Mouse (Mus musculus): ENCODE data around the gene Phactr3.

Gene Phactr3

DNA sequence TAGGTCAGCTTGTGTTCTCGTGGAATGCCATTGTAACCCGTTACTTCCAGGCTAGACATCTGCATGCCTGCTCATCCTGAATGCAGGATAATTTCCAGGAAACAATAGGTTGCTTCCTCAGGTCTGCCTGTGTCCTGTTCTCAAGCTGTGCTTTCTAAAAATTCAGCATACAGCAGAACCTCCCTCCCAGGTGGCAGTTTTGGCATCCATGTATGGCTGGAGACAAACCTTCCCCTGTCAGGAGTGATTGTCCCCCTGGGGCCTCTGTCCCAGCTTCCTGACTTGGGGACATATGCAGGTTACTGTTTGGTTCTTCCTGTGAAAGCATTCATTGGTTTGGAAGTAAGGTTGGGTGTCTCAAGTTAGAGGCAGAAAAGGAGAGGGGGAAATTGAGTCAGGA is 74.7 kb downstream of the Phactr3 start:
- no peak for DNase-seq (ENCODE audit: low read depth, low spot score)

DNA sequence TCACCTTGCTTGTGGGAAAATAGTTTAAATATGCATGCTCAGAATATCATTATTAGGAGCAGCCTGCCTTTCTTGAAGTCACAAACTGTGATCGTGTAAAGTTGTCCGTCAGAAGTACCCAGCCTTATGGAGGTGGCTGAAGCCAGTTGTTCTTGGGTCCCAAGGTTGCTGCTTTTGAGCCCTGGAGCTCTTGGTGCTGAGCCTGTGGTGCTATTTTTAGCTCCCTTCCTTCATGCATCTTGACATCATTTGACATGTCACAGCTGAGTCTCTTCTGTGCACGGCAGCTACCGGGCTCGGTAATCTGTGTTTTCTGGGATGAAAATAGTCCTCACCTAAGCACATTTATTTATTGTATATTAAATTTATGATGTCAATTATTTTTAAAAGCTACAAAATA is 76.1 kb downstream of the Phactr3 start:
- DNase-seq (ENCODE audit: low read depth, low spot score) = no peak

DNA sequence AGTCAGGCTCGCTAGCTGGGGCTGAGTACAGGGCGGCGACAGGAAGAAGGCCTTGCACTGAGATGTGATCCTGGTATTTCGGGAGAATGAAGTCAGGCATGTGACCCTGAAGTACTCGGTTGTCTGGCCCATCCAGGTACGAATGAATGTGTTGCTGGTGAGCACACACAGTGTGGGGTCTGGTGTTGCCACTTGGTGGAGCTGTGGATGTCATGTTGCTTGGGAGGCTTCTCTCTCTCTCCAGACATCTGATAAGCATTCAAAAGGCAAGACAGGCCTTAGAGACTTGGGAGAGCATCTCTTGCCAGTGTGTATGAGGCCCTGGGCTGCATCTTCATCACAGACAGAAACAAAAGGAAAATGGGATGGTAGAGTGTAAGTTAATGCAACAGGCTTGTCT is 77.3 kb downstream of the Phactr3 start:
- DNase-seq (ENCODE audit: low read depth, low spot score) = no peak

DNA sequence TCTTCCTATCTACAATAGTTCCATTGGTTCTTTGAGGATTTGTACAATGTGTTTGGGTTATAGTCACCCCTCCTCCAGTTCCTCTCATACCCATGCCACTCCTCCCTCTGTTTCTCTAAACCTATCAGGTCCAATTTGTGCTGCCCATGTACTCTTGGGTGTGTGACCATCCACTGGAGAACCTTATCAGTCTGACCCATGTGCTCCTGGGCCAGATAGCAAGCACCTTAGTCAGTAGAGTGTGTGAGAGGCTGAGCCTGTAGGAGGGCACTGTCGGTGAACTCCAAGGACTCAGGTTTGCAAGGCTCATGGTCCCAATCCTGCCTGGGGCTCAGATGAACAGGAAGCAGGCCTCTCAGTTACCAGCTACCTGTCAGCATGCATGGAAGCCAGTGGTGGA is 78.8 kb downstream of the Phactr3 start:
- no peak for DNase-seq (ENCODE audit: low read depth, low spot score)

DNA sequence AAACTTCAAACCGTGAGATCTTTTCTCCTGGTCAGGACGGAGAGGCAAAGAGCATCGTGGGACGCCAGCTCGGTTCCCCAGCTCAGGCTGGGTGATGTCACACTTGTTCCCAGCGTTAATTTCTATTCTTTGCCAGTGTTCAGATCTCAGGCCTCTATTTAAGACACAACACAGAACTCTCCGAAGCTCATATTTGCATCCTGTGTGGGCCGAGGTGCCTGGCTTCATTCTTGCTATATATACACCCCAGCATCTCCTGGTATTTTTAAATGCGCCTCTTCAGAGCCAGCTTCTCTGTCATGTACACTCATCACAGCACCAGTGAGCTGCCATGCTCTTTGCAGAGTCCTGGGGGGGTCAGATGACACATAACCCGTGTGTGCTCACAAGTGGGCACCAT is 85.7 kb downstream of the Phactr3 start:
- no peak for DNase-seq (ENCODE audit: low read depth, low spot score)

DNA sequence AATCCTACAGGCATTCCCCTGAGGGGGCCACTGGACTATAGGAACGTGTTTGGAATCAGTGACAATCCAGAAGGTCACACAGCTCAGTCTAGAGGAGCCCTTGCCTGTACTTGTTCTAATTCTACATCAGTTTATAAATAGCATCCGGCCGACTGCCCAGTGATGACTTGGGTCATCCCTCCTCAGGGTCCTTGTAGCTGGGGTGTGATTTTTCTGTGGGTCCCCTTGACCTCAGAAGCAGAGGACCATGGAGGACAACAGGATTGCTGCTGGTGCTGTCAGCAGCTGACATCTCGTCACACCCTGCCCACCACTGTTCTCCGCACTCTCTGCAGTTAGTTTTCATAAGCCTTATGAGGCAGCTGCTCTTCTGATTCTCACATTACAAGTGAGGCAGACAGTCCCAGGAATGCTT is 89.4 kb downstream of the Phactr3 start:
- DNase-seq (ENCODE audit: low read depth, low spot score) = no peak

DNA sequence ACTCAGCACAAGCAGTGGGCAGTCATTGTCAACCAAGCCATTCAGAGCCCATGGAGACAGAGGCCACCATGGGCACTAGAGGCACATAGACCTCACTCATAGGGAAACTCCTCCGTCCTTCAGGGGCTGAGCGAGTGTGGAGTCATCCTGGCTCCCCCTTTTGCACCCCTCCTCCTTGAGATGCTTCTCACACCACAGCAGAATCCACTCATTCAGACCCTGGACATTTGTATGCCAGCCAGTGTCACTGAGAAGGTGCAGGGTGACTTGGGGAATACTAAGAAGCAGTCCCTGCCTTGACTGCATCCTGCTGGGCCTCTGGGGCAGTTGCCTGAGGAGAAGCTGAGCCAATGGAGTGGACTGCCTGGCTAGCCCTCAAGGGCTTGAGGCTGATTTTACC is 95.1 kb downstream of the Phactr3 start:
- DNase-seq (ENCODE audit: low read depth, low spot score) = no peak

DNA sequence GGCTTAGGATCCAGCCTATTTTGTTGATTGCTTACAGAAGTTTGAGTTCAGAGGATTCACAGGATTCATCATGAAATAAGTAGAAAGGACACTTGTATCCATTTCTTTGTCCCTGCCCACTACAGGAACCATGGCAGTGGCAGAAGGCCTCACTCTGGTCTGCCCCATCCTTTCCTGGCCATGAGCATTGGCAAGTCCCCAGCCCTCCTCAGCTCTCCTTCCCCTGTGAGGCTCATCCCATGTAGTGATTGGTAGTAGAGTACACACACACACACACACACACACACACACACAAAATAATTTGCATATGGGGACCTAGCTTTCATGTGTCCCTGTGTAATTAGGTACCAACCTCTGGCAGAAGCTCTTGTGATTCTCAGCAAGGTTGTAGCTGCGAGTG is 95.8 kb downstream of the Phactr3 start:
- no peak for DNase-seq (ENCODE audit: low read depth, low spot score)

DNA sequence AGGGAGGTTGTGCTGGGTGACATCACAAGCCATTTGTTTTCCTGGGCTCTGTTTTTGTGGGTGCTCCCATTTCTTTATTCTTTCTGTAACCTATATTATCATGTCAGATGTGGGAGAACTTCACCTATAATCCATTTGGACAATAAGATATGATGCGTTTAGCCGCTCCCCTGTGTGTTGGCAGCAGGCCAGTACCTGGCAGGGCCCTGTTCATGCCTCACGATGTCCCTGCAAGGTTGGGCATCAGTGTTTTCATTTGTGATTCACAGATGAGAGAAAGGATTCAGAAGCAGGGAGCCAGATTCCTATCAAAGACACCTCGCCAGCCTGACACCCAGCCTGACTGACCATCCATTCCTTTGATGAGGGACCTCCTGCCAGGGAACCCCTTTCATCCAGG is 99.7 kb downstream of the Phactr3 start:
- no peak for DNase-seq (ENCODE audit: low read depth, low spot score)

DNA sequence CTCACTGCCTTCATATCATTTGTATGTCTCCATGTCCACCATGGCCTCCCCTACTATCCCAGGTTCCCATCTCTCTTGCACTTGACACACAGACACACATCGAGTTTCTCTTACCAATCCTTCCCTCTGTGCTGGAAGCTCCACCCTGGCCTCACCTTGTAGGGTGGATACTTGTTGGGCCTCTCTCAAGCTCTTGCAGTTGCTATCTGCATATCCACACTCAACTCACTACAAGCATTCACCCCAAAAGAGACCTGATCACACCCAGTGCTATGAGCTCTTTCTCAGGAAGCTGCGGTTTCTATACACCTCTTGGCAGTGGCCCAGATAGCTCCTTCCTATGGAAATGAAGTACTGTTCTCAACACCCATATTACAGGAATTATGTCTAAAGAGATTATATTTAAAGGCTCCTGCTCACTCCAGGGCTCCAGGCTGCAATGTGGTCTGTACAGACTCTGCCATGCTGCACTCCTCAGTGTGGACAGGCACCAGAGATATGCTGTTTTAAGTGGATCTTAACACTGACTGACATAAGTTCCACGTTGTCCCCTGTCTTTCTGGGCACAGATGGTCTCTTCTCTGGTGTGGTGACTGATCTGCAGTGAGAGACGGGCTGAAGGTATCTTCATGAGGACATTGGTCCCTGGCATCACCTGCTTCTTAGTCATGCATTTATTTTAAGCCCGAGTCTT is 100.8 kb downstream of the Phactr3 start:
- DNase-seq (ENCODE audit: low read depth, low spot score) = no peak

DNA sequence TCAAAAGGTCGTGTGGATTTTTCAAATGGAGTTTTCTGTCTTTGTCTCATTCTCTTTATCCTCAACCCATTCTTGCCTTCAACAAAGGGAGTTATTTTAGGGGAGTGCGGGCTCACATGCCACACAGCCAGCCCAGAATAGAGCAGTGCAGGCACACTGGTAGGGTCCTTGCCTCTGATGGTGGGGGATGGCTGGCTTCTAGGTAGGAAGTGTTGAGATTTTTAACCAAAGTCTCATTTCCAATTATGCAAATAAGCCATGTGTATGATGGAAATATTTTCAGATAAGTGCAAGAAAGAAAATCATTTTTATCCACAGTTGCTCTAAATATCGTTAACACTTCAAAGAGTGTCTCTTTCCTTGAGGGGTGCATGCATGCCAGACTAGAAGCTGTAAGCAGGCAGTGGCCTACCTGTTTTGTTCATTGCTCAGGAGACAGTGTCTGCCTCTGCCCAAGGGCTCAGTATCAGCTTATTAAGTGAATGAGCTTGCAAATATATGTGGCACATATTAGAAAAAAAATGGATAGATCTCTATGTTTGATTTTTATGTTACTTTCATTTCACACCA is 101.5 kb downstream of the Phactr3 start:
- no peak for DNase-seq (ENCODE audit: low read depth, low spot score)

DNA sequence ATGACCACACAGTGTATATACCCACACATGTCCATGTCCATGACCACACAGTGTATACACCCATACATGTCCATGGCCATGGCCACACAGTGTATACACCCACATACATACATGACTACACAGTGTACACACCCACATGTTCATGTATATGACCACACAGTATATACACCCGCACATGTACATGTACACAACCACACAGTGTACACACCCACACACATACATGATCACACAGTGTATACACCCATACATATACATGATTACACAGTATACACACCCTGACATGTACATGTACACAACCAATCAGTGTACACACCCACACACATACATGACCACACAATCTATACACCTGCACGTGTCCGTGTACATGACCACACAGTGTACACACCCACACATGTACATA is 102.2 kb downstream of the Phactr3 start:
- no peak for DNase-seq (ENCODE audit: low read depth, low spot score)

DNA sequence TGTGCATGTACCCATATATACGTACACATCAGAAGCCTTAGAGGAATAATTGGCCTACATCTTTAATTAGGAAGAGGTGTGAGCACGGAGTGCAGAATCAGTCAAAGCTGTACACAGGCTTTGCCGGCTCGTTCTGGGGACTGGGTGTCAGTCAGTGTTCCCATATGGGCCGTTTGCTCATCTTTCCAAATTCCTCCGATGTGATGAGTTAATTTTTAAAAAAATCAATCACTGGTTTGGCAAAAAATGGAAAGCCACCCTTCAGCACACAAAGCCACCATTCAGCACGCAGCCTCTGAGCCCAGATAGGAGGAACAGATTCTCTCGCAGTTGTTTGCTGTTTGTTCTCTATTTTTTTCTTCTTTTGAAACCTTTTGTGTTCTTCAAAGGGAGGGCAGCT is 110.5 kb downstream of the Phactr3 start:
- DNase-seq (ENCODE audit: low read depth, low spot score) = no peak

DNA sequence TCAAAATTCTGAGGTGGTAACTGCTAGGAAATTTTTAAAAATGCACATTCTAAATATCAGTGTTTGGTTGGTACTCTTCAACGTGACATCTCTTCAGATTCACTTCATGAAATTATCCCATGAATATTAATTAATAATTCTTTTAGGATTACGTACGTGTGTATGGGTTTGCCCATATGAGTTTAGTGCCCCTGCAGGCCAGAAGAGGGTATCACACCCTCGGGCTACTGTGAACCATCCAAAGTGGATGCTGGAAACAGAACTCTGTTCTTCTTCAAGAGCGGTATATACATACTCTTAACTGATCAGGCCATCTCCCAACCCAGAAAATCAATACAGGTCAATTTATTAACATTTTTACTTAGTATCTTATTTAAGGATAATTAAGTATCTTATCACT is 114.7 kb downstream of the Phactr3 start:
- DNase-seq (ENCODE audit: low read depth, low spot score) = no peak

DNA sequence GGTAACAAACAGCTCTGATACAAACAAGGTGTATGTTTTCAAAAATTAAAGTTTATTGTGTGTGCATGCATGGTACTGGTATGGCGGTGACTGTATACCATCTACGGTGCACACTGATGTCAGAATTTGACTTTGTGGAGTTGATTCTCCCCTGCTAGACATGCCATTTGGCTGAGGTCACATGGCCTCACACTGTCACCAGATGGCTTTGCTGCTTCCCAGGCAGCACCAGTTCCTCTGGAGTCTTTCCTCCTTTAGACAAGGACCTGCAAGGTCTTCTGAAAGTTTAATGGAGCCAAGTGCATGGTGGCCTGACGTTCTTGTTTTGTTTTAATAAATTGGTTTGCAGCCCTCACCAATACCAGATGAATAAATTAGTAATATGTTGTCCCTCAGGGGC is 118.3 kb downstream of the Phactr3 start:
- no peak for DNase-seq (ENCODE audit: low read depth, low spot score)

DNA sequence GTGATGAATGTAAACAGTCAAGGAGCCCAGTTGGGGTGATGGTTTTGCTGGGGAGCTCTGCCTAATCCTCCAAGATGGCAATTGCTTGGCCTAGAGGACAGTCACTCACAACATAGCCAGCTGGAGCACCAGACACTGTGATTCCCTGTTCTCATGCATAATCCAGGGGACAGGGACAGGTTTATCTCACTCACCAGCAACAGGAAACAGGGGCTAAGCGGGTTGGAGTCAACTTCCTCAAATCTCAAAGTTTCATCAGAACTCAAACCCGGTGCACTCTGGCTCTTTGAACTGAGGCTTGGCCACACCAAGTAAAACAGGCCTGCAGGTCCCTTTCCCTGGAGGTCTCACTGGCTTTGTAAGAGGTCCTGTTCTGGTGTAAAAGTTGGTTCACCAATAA is 119.7 kb downstream of the Phactr3 start:
- DNase-seq (ENCODE audit: low read depth, low spot score) = no peak

DNA sequence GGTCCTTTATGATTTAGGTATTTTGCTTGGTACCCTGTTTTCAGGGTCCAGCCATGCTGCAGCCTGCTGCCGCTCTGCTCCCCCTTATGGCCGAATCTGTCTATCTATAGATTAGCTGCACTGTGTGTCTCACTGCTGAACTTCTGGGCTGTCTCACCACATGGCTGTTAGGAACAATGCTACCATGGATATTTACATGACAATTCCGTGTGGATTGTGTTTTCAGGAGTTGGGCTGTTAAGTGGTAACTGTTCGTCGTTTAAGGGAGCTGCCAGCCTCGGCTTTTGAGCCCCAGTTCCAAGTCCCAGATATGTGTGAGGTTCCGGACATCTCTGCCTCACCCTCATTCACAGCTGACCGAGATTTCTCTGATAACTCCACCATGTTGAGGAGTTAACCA is 122.1 kb downstream of the Phactr3 start:
- no peak for DNase-seq (ENCODE audit: low read depth, low spot score)

DNA sequence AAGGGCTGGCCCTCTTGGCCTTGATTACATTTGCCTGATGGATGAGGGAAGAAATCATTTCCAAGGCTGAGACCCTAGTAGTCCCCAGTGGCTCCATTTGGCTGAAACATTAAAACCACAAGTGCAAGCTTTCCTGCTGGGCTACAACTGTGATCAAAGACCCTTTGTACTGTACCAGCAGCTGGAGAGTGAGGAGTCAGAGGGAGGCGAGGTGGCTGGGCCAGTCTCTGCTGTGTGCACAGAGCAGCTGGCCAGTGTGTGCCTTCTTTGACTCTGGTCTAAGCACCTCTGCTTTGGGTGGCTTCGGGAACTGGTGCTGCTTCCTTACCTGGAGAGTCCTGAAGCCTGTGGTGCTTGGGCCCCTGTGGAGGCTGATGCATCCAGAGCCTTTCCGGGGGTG is 122.6 kb downstream of the Phactr3 start:
- no peak for DNase-seq (ENCODE audit: low read depth, low spot score)

DNA sequence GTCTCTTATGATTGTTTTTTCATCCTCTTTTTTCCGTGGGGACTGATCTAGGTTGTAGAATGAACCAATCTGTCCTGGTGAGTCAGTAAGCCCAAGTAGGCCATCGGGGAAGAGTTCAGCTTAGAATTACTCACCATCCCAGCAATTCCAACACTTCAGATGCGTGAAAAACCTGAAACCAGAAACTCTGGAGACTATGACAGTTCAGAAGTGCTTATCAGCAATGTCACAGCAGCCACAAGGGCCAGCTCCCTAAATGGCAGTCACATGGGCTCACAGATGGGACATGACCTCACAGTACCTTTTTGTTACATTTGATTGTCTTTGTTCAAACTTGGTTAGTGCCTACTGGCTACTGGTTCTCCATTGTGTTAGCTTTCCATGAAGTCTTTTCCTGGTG is 124.2 kb downstream of the Phactr3 start:
- no peak for DNase-seq (ENCODE audit: low read depth, low spot score)

DNA sequence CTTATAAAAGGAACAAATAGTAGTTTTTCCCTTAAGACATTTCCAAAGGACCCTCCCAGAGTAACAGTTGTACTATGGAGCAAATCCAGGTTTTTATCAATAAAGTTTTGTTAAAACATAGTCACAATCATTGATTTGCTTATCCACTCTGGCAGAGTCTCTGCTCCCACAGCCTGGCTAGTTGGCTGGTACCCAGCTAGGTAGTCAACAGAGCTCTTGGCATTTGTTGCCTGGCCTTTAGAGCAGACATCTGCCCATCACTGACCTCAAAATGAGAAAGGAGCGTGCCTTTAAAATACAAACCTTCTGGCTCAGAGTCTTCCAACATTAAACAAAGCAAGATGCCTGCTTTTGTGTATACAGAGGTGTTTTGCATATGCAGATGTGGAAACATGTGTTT is 126.1 kb downstream of the Phactr3 start:
- no peak for DNase-seq (ENCODE audit: low read depth, low spot score)

DNA sequence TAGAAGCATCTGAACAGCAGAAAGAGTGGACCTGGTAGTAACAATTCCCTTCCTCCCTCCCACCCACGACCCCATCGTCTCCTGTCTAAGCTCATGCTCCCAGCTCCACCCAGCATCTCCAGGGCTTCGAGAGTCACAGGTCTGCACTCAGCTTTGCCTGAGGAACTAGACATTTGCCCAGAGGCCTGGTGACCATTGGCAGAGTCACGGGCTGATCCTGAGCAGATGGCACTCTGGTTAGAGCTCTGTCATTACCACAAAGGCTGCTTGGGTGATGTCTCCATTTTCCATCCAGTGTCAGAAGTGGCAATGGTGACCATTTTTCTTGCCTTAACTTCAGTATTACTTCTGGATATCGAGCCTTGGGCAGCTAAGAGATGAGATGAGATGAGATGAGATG is 127.1 kb downstream of the Phactr3 start:
- DNase-seq (ENCODE audit: low read depth, low spot score) = no peak

DNA sequence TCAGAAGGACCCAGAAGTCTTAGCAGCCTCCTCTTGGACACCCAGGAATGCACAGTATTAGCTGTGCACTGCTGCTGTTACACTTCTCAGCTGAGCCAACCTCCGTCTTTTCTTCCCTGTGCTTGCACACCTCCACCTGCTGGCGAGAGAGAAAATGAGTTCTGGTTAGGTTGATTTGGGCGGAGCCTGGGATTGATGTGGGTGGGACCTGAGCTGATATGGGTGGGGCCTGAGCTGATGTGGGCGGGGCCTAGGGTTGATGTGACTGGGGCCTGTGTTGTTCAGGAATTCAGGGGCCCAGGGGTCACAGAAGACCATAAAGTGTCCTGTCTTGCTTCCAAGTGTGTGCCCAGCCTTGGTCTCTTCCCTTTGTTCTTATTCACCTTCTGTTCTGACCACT is 128.0 kb downstream of the Phactr3 start:
- DNase-seq (ENCODE audit: low read depth, low spot score) = no peak

DNA sequence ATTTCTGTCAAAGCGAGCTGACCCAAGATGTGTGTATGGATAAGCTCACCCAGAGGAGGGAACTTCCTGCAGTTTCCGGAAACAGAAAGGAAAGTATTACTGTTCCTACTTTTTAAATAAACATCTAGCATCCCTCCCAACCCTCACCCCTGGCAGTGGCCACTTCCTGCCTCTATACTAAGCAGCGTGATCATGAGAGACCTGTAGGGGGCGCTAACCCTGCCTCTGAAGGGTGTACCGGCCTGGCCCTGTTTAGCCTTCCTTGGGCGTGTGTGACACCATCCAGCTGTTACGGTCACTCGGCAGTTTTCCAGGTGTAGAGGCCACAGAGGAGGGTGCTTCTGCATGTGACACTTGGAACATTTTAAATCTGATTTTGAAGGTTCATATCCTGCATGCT is 128.5 kb downstream of the Phactr3 start:
- no peak for DNase-seq (ENCODE audit: low read depth, low spot score)

Measured in brain, embryonic 18.5 days (tissue).